Mouse (Mus musculus) kidney, embryonic 16.5 days (tissue): Measurements from ENCODE around the gene Chst5. TPM values are rescaled to one million over a fixed set of nuclear protein-coding genes. Genes with fewer than 3 reads are reported as not detected.

Experiments
- ATAC-seq: fragments of 200-750 bp; cut with Nextera tagmentation; 2 replicates; pipeline ENCODE4 v1.8.0; 2017; ENCODE audit warnings: moderate TSS enrichment; ENCODE audit not compliant: low FRiP score, low TSS enrichment
- H3K27ac ChIP-seq: fragments of 300-500 bp; sonication (generic); 2 replicates; pipeline ENCODE4 v1.5.1; 2014; ENCODE audit warnings: low read length
- H3K27me3 ChIP-seq: fragments of 300-500 bp; sonication (generic); 2 replicates; pipeline ENCODE4 v1.6.1; 2014; ENCODE audit warnings: low read length, control low read depth, mixed read lengths; ENCODE audit not compliant: insufficient read depth
- H3K36me3 ChIP-seq: fragments of 300-500 bp; sonication (generic); 2 replicates; pipeline ENCODE4 v1.6.1; 2014; ENCODE audit warnings: low read length, control low read depth, mixed read lengths; ENCODE audit not compliant: insufficient read depth
- H3K4me1 ChIP-seq: fragments of 300-500 bp; sonication (generic); 2 replicates; pipeline ENCODE4 v1.6.1; 2014; ENCODE audit warnings: low read length, control low read depth, mixed read lengths; ENCODE audit not compliant: insufficient read depth
- H3K4me2 ChIP-seq: fragments of 300-500 bp; sonication (generic); replicated peaks from 2 replicates; pipeline ENCODE4 v1.6.1; 2014; ENCODE audit warnings: low read depth, low read length
- H3K4me3 ChIP-seq: fragments of 300-500 bp; sonication (generic); 2 replicates; pipeline ENCODE4 v1.5.1; 2014; ENCODE audit warnings: mild to moderate bottlenecking, low read length
- H3K9ac ChIP-seq: fragments of 300-500 bp; sonication (generic); replicated peaks from 2 replicates; pipeline ENCODE4 v1.6.1; 2014; ENCODE audit warnings: low read length
- H3K9me3 ChIP-seq: fragments of 300-500 bp; sonication (generic); 2 replicates; pipeline ENCODE4 v1.6.1; 2016; ENCODE audit warnings: low read length, control low read depth
- WGBS: fragments of 180-500 bp; shearing (Covaris S2); extraction: QIAGEN DNeasy Blood & Tissue Kit; methylation state at CpG from one replicate; pipeline ENCODE4 v1.1.7; 2014; 5-methylcytosine and 5-hydroxymethylcytosine counted together
- polyA plus RNA-seq: library from polyadenylated mRNA; unstranded; fragments of >200 nt; fragmentation: Nextera tagmentation; extraction: Ambion mirVana; gene quantifications from 2 replicates; pipeline ENCODE4 v1.2.1, GENCODE M21; 2015

Gene Chst5
- polyA plus RNA-seq: 1.3 and 1.9 TPM in 2 replicates

DNA sequence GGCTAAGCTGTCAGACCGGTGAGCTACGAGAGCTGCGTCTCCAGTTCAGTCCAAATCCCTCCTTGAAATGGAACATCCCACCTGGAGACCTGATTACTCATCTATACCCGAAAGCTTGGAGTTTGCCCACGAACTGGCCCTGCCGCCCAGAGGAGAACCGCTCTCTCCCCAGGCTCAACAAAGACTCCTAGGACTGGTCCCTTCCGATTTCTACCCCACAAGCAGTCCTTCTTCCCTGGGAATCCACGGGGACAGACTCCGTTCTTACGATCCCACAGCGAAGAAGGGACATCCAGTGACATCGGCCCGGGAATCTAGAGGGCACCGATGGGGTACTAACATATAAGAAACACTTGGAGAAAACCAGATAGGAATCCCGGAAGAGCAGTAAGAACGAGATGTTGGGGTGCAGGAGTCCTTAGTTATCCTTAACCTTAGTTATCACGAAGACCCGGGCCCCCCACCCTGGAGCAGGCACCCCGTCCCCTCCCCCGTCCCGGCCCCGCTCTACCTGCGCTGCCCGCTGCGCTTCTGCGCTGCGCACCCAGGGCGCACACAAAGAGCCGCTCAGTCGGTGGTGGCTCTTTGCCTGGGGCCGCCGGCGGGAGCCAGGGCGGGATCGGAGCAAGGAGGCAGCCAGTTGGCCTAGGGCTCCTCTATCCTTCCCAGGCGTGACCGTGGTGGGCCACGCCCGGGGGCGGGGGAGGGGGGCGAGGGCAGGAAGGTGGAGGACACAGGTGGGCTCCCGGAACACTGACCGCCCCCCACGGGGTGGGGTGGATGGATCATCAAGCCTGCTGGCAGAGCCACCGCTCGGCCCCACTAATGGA lies at the start of gene Chst5:
Gene Chst5, minus strand, starts transcription at position 827 of the 830 bp plus-strand sequence.
- peak within 1 kb of the TSS; percentile 44 for H3K4me3 ChIP-seq
- H3K9ac ChIP-seq: peak within 1 kb of the TSS; percentile 63
- no peaks in the 10 kb centered on the region for H3K9me3 ChIP-seq
- H3K27me3 ChIP-seq: peaks cover 17% of the 10 kb centered on the region
- 6% methylated on average over 45 of the region's 47 CpGs for WGBS
- peaks cover 8% of the 10 kb centered on the region for H3K4me1 ChIP-seq
- peak within 1 kb of the TSS; percentile 74 for H3K4me2 ChIP-seq
- no peak within 1 kb of the TSS for H3K27ac ChIP-seq
- ATAC-seq: peak; percentile 77
- no peaks in the 10 kb centered on the region for H3K36me3 ChIP-seq

DNA sequence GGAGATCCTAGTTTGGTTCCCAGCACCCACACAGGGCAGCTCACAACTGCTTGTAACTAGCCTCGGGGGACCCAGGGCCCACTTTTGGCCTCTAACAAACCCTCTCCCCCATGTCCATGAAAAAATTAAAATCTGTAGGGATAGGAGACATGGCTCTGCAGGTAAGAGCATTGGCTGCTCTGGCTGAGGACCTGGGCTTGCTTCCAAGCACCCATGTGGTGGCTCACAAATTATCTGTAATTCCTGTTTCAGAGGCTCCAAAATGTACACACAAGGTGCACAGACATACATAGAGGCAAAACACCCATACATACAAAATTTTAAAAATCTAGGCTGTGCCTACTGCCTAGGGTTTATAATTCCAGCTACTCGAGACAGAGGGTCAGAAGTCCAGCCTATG lies 47.0 kb upstream of the Chst5 start:
- peaks cover 44% of the 10 kb centered on the region for H3K36me3 ChIP-seq
- H3K27ac ChIP-seq: no peak overlapping the region
- no peak overlapping the region for H3K9ac ChIP-seq
- no peak overlapping the region for H3K4me2 ChIP-seq
- ATAC-seq: no peak
- H3K9me3 ChIP-seq: no peaks in the 10 kb centered on the region
- H3K27me3 ChIP-seq: no peaks in the 10 kb centered on the region
- WGBS: 93% methylated on average over 2 of the region's 2 CpGs
- H3K4me3 ChIP-seq: no peak overlapping the region
- no peaks in the 10 kb centered on the region for H3K4me1 ChIP-seq

DNA sequence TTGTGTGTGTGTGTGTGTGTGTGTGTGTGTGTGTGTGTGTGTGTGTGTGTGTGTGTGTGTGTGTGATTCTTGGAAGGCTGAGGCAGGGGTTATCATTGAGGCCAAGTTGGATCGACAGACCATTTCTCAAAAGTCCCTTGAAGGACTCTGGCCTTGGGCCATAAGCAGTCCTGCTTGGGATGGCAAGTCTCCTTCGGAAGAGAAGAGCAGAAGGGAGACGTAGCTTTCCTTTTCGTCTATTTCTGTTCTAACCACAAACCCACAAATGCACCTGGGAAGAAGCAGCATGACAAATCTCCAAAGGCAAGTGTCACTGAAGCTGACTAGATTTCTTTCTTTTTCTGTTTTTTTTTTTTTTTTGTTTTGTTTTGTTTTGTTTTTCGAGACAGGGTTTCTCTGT lies 45.6 kb upstream of the Chst5 start:
- WGBS: 84% methylated on average over 5 of the region's 5 CpGs
- H3K9me3 ChIP-seq: no peaks in the 10 kb centered on the region
- no peaks in the 10 kb centered on the region for H3K27me3 ChIP-seq
- ATAC-seq: no peak
- H3K4me3 ChIP-seq: no peak overlapping the region
- no peak overlapping the region for H3K27ac ChIP-seq
- no peaks in the 10 kb centered on the region for H3K4me1 ChIP-seq
- H3K9ac ChIP-seq: no peak overlapping the region
- H3K36me3 ChIP-seq: peaks cover 48% of the 10 kb centered on the region
- no peak overlapping the region for H3K4me2 ChIP-seq

DNA sequence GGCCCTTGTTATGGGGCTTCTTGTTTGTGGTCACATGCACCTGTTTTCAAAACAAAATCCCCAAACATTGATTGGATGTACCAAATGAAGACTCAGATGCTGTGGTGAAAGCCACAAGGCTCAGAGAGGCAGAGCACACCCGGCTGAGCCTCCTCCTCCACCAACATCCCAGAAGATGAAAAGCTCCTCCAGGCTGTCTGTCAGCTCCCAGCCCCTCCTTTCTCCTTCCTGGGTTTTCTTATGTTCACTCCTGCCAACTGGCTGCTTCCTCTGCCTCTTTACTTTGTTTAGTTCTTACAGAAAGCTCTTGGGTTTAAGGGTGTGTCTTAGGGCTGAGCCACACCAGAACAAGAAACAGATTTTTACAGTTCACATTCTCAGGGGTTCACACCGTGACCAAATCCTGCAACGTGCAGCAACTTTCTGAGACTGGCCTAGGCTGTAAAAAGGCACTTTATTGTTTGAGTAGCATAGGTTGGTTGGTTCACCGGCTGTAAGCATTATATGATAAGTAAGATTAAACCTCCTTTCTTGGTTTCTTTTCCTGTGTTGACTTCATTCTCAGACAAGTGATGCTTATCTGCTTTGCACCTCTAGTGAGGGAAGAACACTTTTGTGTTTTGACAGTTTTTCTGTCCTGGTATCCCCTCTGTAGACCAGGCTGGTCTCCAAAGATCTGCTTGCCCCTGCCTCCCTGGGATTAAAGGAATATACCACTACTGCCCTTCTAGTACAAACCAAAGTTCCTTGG lies 44.8 kb upstream of the Chst5 start:
- Histone ChIP-seq H3K4me3 (no peak overlapping the region), H3K9me3 (no peaks in the 10 kb centered on the region), H3K9ac (no peak overlapping the region), H3K4me2 (no peak overlapping the region), H3K4me1 (no peaks in the 10 kb centered on the region), H3K27me3 (no peaks in the 10 kb centered on the region), H3K27ac (no peak overlapping the region), H3K36me3 (peaks cover 48% of the 10 kb centered on the region)
- ATAC-seq: no peak
- WGBS: 81% methylated on average over 4 of the region's 4 CpGs

DNA sequence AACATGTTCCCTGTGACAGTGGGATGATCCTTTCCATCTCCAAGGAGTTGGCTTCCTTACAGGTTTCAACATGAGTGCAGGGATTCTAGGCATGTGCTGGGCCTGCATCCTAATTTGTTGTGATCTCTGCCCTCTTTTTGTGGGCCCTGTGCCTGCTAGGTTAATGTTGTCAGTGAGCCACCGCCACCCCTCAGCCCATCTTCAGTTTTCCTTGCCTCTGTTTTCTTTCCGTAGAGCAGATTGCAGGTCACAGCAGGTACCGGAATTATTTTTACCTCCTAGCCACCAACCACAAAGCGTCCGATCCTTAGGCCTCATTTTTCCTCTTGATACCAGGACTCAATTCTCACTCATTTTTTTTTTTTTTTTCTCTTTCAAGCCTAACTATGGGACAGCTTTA lies 41.7 kb upstream of the Chst5 start:
- Histone ChIP-seq H3K36me3 (peaks cover 51% of the 10 kb centered on the region), H3K9ac (no peak overlapping the region), H3K4me1 (no peaks in the 10 kb centered on the region), H3K4me3 (no peak overlapping the region), H3K9me3 (no peaks in the 10 kb centered on the region), H3K27ac (no peak overlapping the region), H3K27me3 (no peaks in the 10 kb centered on the region), H3K4me2 (no peak overlapping the region)
- no peak for ATAC-seq
- whole genome bisulfite sequencing: 93% methylated on average over 5 of the region's 5 CpGs

DNA sequence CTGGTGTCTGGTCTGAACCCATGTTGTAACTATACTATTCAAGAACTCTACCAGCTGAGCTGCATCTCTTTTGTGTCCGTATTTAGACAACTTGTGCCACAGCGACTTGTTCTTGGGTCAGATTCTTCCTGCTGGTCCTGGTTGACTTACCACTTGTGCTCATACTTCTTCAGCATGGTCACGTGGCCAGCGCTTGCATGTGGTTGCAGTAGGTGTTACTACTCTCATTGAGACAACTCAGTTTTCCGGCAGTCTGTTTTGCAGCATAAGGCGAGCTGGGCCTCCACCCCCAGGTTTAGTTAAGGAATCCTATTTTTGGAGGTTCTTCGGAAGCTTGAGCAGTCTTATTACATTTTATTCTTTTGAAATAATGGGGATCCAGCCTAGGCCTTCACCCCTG lies 41.1 kb upstream of the Chst5 start:
- Histone ChIP-seq H3K4me1 (no peaks in the 10 kb centered on the region), H3K27ac (no peak overlapping the region), H3K27me3 (no peaks in the 10 kb centered on the region), H3K4me3 (no peak overlapping the region), H3K36me3 (peaks cover 46% of the 10 kb centered on the region), H3K4me2 (no peak overlapping the region), H3K9me3 (no peaks in the 10 kb centered on the region), H3K9ac (no peak overlapping the region)
- no peak for ATAC-seq
- WGBS: 92% methylated on average over 7 of the region's 7 CpGs

DNA sequence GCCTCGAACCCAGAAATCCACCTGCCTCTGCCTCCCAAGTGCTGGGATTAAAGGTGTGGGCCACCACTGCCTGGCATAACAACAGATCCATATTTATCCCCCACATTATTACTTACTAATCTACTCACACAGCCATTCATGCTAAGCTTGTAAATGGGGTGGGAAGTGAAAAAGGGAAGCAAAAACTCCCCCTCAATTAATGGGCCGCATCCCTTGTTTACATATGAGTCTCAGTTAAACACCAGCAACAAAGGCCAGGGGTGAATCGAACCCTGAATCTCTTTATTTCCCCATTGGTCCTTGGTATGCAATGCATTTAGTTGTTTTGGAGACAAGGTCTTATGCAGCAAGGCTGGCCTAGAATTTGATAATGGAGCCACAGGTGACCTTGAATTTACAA lies 40.6 kb upstream of the Chst5 start:
- H3K27ac ChIP-seq: no peak overlapping the region
- no peak overlapping the region for H3K9ac ChIP-seq
- H3K4me2 ChIP-seq: no peak overlapping the region
- no peaks in the 10 kb centered on the region for H3K27me3 ChIP-seq
- H3K9me3 ChIP-seq: no peaks in the 10 kb centered on the region
- H3K4me1 ChIP-seq: no peaks in the 10 kb centered on the region
- ATAC-seq: no peak
- H3K4me3 ChIP-seq: no peak overlapping the region
- 80% methylated on average over 3 of the region's 3 CpGs for WGBS
- peaks cover 44% of the 10 kb centered on the region for H3K36me3 ChIP-seq

DNA sequence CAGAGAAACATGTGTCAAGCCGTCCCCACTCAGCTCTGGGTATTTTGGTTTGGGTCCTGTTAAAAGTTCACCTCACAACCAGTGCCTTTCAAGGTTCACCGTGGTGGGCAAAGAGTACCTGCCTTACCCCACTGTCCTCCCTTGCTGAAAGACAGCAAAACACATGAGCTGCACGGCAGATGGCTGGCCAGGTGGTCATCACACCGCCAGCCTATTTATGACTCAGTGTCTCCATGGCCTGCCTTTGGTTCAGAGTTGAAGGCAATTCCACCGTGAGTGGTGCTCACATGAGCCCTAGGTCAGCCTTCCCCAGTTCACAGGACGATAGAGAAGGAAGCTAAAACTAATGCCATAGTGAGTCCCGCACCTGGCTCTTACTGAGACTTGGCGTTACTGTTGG lies 37.7 kb upstream of the Chst5 start:
- Histone ChIP-seq H3K4me2 (no peak overlapping the region), H3K36me3 (peaks cover 43% of the 10 kb centered on the region), H3K4me1 (no peaks in the 10 kb centered on the region), H3K4me3 (no peak overlapping the region), H3K27ac (no peak overlapping the region), H3K9ac (no peak overlapping the region), H3K27me3 (no peaks in the 10 kb centered on the region), H3K9me3 (no peaks in the 10 kb centered on the region)
- WGBS: 89% methylated on average over 8 of the region's 8 CpGs
- ATAC-seq: no peak

DNA sequence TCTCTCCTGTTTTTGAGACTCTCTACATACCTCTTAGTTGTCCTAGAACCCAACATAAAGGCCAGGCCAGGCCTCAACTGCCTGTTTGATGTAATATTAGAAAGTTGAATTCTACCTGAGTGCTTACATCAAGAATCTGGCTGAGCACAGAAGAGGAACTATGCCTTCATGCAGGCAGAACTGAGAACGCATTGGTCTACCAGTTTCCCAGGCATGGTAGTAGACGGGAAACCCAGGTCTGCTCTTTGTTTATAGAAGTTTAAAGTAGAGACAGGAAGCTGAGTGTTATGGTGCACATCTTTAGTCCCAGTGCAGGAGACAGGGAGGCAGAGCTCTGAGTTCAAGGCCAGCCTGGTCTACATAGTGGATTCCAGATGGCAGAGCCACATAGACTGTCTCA lies 36.9 kb upstream of the Chst5 start:
- no peaks in the 10 kb centered on the region for H3K9me3 ChIP-seq
- no peak overlapping the region for H3K27ac ChIP-seq
- no peak overlapping the region for H3K9ac ChIP-seq
- ATAC-seq: no peak
- no peak overlapping the region for H3K4me3 ChIP-seq
- H3K4me1 ChIP-seq: no peaks in the 10 kb centered on the region
- no peaks in the 10 kb centered on the region for H3K27me3 ChIP-seq
- WGBS: 89% methylated on average over 2 of the region's 2 CpGs
- no peak overlapping the region for H3K4me2 ChIP-seq
- peaks cover 43% of the 10 kb centered on the region for H3K36me3 ChIP-seq

DNA sequence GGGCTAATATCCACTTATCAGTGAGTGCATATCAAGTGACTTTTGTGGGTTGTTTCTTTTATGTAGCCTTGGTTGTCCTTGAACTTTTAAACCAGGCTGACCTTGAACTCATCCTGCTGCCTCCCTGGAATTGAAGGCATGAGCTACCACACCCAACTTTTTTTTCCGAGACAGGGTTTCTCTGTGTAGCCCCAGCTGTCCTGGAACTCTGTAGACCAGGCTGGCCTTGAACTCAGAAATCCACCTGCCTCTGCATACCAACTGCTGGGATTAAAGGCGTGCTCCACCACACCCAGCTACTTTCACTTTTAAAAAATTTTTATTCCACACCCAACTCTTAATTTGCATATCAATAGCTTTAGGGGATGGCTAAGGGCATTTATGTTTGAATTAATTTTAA lies 33.3 kb upstream of the Chst5 start:
- Histone ChIP-seq H3K4me1 (peaks cover 13% of the 10 kb centered on the region), H3K9me3 (no peaks in the 10 kb centered on the region), H3K36me3 (peaks cover 31% of the 10 kb centered on the region), H3K4me3 (no peak overlapping the region), H3K9ac (no peak overlapping the region), H3K27ac (no peak overlapping the region), H3K4me2 (no peak overlapping the region), H3K27me3 (no peaks in the 10 kb centered on the region)
- no peak for ATAC-seq
- 89% methylated on average over 2 of the region's 2 CpGs for WGBS
